Mouse (Mus musculus): ENCODE data around the gene Lpcat2b.

- no peak for TF ChIP-seq GATA1 (IDR thresholded peaks at IDR 0.05; ENCODE audit: low read length)
- no peak for TF ChIP-seq TAL1 (IDR thresholded peaks at IDR 0.05; ENCODE audit: low read length)
Observed at GRCm38 (mm10) chr5:107467098-107467497, 35.7 kb downstream of the Lpcat2b start.
